Mouse (Mus musculus) layer of hippocampus, postnatal 10 days (tissue): ENCODE measurements around the gene Mier1. TPM values are rescaled to one million over a fixed set of nuclear protein-coding genes. Genes with fewer than 3 reads are reported as not detected.

Source experiments
- DNase-seq, 2 experiments: peaks; one replicate each; pipeline ENCODE4 v3.0.0; 2021; ENCODE audit warnings: low spot score in 2 of 2
- long read RNA-seq: library from polyadenylated mRNA; stranded (forward); transcript quantifications from one replicate; pipeline ENCODE4 v2.0.0, GENCODE M21; 2023
- total RNA-seq, 2 experiments: library from RNA; stranded (reverse); gene quantifications; 2 replicates each; pipeline ENCODE4 v1.2.3; 2021

Mier1 gene
- 10 to 100 TPM; 45.8 to 53.8 TPM for total RNA-seq
- long read RNA-seq, full-length matches to known transcripts = 1 of 9 reads
- long read RNA-seq, partial matches to known transcripts = 1 of 9 reads
- long read RNA-seq, other reads (novel, unspliced or antisense) = 7 of 9 reads

DNA sequence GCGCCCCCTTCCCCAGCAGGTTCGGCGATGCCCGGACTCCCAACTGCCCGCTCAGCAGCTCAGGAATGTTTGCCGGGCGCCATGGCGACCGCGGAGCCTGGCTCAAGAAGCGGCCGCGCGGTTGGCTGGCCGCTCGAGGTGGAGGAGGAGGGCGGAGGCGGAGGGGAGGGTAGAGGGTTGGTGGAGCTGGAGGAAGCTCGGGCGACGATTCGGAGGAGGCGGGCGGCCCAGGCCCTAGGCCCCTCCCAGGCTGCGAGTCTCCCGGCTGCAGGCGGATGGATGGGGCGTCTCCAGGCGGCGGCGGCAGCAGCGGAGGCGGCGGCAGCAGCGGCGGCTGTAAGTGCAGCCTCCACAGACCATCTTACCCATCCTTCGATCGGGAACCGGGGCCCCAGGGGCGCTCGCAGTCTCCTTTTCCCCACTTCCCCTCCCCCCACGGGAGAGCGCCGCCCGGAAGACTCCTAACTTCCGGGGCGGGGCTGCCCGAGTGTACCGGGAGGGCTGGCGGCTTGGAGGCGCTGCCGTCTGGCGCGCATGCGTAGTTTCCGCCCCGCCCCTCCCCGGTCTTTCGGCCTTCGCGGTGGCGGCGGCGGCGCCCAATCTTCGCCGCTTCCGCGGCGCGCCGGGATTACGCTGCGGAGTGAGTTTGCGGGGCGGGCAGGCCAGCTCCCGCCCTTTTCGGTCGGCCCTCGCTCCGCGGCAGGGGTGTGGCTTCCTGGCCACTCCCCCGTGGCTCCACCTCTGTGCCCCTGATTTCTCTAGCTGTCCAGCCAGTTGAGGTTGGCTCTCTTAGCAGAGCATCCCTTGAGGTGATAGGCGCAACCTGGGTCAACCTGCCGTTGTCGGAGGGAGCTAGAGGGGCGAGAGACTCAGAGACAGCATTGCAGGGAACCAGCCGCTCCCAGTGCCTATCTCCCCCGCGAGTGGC, at the start of gene Mier1, which contains the start of gene Wdr78:
Mier1 (plus strand) TSS at position 207 of the 928 bp plus-strand sequence.
Wdr78 (minus strand) TSS at position 372 of the 928 bp plus-strand sequence.
- DNase-seq = peak; percentile 92 to 95

DNA sequence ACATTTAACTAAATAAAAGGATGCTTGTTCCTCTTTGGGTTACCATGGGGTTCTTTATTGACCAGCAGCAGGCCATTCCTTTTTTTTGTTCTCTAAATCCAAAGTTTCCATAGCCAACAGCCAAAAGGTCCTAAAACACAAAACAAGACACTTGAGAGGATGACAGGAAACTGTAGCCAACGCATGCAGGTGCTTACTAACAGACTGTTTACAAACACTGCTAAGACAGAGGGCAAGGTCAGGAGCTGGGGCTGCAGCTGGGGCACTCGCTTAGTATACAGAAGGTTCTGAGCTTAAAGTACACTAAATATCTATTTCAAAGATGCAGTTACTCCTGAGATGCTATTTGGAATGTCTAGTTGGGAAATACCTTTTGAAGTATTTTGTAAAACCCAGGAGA, 49.8 kb upstream of the Mier1 start:
- DNase-seq = no peak

- no peak for DNase-seq
These were observed 49.2 kb upstream of the Mier1 start for GRCm38 (mm10) chr4:103064976-103065375.

GRCm38 (mm10) chr4:103067906-103068655, 46.1 kb upstream of the Mier1 start:
- no peak for DNase-seq

DNA sequence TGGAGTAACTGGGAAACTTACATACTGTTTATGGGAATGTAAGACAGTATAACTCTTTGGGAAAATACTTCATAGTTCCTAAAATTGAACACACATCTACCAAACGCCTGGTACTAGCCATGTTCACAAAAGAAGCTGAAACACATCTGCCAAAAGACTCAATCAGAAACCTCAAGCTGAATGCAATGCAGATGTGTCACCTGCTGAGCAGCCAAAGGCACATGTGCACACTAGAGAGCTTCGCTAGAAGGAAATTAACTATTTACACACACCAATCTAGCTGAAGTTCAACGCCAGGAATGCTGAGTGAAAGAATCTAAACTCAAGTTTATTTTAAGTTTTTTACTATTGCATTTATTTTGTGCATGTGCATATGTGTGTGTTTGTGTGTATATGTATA, 43.6 kb upstream of the Mier1 start:
- DNase-seq = no peak

DNA sequence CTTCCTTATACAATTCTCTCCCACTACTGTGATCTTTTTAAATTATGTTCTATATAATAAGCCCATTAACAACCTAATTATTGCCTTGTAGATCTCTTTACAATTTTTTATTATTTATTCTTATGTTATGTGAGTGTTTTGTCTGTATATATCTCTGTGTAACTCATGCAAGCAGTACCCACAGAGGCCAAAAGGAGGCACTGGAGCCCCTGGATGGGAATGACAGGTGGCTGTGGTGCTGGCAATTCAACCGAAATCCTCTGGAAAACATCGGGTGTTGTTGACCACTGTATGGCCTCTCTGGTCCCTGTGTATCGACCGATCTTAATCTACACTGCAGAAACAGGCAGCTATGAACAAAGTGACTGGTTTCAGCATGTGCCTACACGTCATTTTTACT, 29.0 kb upstream of the Mier1 start:
- DNase-seq = no peak

GRCm38 (mm10) chr4:103095921-103096320, 18.3 kb upstream of the Mier1 start:
- DNase-seq = no peak

DNA sequence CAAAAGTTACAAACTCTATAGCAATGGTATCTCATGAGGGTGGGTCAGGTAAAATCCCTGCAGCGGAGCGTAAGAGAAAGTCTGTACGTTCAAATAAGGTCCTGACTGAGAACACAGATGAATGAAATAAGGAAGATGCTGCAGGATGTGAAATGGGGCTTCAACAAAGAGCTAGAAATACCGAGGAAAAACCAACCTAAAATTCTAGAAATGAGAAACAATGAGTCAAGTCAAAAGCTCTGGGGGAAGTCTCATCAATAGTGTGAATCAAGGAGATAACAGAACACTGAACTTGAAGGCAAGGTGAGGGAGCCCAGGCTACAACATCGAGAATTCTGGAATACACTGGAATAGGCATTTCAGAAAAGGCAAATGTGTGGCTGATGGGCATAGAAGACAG, 15.7 kb upstream of the Mier1 start:
- DNase-seq = no peak

- no peak for DNase-seq
These were observed 1.5 kb upstream of the Mier1 start for GRCm38 (mm10) chr4:103112651-103113050.

- DNase-seq = no peak
These were observed 788 bp upstream of the Mier1 start for GRCm38 (mm10) chr4:103113402-103113801.

GRCm38 (mm10) chr4:103118888-103119228, 4.7 kb downstream of the Mier1 start:
- DNase-seq = no peak

DNA sequence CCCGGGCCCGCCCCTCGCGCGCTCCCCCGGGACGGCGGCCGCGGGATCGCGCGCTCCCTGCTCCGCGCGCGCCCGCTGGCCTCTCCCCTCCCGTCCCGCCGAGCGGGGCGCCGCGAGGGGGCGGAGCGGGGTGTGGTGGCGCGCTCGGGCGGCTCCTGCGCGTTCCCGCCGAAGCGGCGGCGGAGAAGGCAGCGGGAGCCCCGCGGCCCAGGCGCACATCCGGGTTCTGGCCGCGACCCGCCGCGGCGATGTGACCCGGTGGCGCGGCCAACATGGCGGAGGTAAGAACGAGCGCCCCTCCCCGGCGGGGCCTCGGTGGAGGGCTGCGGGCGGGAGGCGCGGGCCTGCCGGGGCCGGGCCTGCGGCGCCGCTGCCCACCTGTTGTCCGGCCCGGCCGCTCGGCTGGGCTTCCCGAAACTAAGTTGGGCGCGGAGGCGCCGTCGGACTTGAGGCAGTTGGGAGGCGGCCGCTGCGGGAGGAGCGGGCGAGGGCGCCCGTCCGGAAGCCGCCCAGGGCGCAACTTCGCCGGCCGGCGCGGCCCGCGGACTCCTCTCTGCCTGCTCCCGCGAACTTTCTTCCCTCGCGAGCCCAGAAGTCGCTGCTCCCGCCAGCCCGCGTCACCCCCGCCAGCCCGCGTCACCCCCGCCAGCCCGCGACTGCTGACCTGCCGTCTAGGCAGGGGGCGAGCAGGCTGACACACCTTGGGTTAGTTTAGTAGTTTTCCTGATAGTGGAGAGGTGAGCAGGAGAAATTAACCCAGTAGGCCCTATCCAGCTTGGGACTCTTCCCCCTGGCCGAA, 5.2 kb downstream of the Mier1 start:
- DNase-seq = peak; percentile 72 to 83

DNA sequence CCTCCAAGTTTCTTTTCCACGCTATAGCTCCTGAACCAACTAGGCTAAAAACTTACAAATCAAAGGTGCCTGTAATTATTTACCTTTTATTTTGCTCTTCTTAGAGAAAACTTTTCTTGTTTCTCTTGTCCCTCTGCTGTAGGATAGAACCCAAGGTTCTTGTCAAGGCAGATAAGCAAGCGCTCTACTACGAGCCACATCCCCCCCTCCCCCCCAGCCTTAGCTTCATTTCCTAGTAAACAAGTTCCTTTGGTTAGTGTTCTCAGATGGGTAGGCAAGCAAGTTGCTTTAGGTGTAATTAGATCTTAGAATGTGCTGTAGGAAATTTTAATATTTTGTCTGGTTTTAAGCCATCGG, 5.8 kb downstream of the Mier1 start:
- no peak for DNase-seq

DNA sequence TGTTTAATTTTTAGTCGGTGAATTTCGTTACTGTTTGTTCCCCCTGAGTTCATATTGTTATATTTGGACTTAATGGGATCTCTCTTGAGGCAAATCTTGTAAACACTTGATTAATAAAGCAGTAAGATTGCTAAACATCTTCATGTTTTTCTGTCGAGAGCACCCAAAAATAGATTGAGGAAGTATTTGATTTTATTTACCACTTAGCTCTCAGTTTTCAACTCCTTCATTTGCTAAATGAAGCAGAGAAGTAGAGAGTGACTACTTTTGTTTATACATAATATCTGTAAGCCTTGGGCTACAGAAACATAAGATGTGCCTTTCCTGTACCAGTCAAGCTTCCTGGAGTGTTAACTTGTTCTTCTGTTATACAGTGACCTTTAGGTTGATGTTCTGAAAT, 6.2 kb downstream of the Mier1 start:
- no peak for DNase-seq

DNA sequence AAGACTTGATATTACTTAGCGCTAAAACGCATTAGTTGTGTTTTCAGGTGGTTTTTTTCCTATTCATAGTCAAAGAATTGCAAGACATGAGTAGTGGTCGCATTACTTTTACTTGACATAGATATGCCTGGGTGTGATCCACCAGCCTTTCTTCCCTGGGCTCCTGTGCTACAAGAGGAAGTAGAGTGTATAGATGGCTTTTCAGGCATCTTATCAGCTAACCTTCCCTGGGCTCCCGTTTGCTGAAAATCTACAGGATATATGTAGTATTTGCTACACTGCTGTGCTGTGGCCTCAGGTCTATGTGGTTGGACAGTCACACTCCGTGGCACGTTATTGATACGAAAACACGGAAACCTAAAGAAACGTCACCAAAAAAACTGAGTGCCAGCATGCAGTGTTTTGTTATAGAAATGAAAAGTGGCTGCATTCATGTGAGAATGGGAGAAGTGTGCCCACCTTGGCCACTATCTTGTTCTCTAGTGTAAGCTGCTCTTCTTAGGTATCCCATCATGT, 6.7 kb downstream of the Mier1 start:
- no peak for DNase-seq

GRCm38 (mm10) chr4:103123086-103123485, 8.9 kb downstream of the Mier1 start:
- no peak for DNase-seq

DNA sequence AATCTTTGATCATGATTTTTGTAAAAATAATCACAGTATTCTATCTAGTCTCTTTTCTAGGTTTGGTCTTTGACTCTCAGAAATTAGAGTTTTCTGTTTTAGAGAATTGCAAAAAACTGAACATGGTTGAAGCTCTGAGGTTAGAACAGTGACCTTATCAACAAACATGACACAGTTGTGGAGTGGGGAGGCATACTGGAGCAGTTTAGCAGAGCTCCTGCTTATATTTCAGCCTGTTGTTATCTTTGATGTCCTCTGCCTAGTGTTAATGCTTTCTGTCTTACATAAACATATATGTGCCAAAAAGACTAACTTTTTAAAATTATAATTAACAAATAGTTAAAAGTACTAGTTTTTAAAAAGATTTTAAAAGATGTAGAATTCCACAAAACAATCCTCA, 9.4 kb downstream of the Mier1 start:
- no peak for DNase-seq

GRCm38 (mm10) chr4:103126533-103126932, 12.3 kb downstream of the Mier1 start:
- DNase-seq = no peak

- no peak for DNase-seq
These were observed 22.8 kb downstream of the Mier1 start for GRCm38 (mm10) chr4:103136946-103137345.

GRCm38 (mm10) chr4:103146339-103146738, 32.1 kb downstream of the Mier1 start:
- DNase-seq = peak; percentile 83 to 87

DNA sequence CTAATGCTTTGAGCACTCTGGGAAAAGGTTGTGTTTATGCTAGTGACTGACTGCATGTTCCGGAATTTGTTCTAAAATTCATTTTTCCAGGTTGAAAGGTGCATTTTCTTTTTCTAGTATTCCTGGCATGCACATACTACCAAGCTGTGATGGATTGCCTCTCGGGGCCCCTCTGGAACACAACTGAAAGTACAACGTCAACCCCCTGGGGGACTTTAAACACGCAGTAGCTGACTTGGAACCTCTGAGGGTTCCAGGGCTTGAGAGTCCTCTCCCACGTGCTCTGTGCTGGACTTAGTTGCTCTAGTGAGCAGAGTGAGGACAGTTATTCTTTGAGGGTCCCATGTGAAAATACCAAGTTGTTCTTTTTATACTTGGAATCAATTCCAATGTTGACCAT, 37.8 kb downstream of the Mier1 start:
- DNase-seq = no peak
